Mouse (Mus musculus) layer of hippocampus, postnatal 14 days (tissue): Measurements from ENCODE around the gene Cd63. TPM values are rescaled to one million over a fixed set of nuclear protein-coding genes. Genes with fewer than 3 reads are reported as not detected.

ENCODE experiments used
- DNase-seq, 2 experiments: peaks; one replicate each; pipeline ENCODE4 v3.0.0; 2021 to 2022; ENCODE audit warnings: low spot score in 2 of 2, mixed read lengths in 1 of 2
- long read RNA-seq, 2 experiments: library from polyadenylated mRNA; stranded (forward); transcript quantifications; one replicate each; pipeline ENCODE4 v2.0.0; 2021
- total RNA-seq, 2 experiments: library from RNA; stranded (reverse); gene quantifications; 2 replicates each; pipeline ENCODE4 v1.2.3; 2021

The Cd63 gene
- total RNA-seq, result 10 to 100 TPM; 76.7 to 86.1 TPM
- long read RNA-seq, experiment 1, transcript Cd63-201 (8 exons, 1,063 nt), result major isoform, 47 of 49 reads
- long read RNA-seq, experiment 1, partial matches to known transcripts, result 2 of 49 reads
- long read RNA-seq, experiment 1, other reads (novel, unspliced or antisense), result 0 of 49 reads
- long read RNA-seq, experiment 2, transcript Cd63-201 (8 exons, 1,063 nt), result major isoform, 118 of 130 reads
- long read RNA-seq, experiment 2, partial matches to known transcripts, result 9 of 130 reads
- long read RNA-seq, experiment 2, other reads (novel, unspliced or antisense), result 3 of 130 reads

DNA sequence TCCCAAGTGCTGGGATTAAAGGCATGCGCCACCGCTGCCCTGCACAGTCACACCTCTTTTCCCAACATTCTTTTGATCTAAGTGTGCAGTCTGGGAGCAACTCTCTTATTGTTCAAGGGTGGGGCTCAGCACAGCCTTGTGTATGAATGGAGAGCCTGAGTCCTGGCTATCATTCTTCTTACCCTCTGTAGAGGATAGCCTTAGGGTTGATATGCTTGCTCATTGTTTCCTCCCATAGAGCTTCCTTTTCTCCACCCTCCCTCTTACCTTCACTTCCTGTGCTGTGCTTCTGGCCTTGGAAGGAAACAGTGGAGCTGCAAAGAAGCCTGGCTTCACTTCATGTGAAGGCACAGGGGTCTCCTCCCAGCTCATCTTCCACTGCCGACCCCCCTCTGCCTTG is at the start of gene Cd63:
TSS of gene Cd63 (plus strand) at position 292 of the 400 bp plus-strand sequence.
- no peak for DNase-seq

GRCm38 (mm10) chr10:128861176-128861575 is 39.6 kb upstream of the Cd63 start:
- DNase-seq, result no peak

GRCm38 (mm10) chr10:128866042-128866441 is 34.7 kb upstream of the Cd63 start:
- no peak for DNase-seq

GRCm38 (mm10) chr10:128866518-128866917 is 34.3 kb upstream of the Cd63 start:
- DNase-seq, result no peak

GRCm38 (mm10) chr10:128870341-128870740 is 30.4 kb upstream of the Cd63 start:
- no peak for DNase-seq

DNA sequence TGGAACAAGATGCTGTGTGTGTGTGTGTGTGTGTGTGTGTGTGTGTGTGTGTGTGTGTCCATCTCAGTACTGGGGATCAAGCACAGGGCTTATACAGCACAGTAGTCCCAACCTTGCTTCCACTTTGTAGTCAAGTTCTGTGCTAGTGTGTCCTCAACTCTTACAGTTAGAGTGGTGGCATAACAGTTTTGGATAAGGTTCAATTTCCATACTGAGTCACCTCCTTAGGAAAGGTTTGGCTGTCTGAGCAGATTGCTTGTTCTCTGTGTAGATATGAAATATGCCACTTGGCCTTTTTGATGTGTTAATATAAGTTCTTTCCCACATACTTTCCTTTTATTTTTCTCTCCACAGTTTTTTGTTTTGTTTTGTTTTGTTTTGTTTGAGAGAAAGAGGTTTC is 22.5 kb upstream of the Cd63 start:
- DNase-seq, result no peak

GRCm38 (mm10) chr10:128878811-128879210 is 22.0 kb upstream of the Cd63 start:
- no peak for DNase-seq

GRCm38 (mm10) chr10:128882067-128882466 is 18.7 kb upstream of the Cd63 start:
- no peak for DNase-seq

DNA sequence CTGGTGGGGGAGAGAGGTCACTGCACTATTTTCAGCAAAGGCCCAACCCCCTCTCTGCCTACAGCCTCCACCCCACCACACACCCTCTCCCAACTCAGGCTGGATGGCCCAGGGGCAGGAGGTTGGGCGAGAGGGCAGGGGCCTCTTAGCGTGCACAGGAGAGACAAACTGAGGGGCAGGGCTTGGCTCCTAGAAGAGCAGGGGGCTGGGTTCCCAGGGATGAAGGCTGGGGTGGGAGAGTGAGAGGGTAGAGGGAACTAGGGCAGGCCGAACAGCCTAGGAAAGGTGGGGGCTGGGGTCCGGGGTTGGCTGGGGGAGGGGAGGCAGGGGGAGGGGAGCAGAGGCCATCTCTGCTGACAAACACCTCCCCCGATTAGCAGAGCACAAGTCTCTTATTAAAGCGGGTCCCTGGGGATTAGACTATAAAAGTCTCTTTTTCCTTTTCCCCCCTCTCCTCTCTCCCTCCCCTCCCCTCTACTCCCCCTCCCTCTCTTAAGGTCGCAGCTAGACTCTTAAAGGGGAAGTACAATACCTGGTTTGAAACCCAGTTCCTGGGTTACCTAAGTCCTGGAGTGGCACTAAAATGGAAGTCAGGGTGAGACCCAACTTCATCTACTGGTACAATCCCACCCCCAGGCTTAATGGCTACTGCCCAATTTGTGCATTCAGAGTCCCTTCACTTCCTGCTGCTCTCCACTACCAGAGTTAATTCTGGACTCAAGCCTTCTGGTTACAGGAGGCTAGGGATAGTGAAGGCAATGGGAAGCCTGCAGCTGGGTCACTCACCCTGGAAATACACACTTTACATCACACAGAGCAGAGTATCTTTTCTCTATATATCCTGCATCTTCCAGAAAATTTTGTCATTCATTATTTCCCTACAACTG is 11.6 kb upstream of the Cd63 start:
- no peak for DNase-seq

DNA sequence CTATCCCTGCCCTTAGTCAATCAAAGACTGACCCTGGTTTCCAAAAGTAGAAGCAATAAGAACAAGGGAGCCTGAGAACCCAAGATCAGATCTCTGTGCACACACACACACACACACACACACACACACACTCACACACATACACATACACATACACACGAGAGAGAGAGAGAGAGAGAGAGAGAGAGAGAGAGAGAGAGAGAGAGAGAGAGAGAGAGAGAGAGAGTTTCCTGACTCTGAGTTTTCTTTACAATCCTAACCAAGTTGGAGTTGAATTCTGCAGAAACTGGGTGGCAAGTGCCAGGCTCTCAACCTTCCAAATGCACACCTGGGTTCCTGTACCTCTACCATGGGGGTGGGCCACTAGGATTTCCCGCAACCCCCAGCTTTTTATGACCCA is 10.9 kb upstream of the Cd63 start:
- no peak for DNase-seq

DNA sequence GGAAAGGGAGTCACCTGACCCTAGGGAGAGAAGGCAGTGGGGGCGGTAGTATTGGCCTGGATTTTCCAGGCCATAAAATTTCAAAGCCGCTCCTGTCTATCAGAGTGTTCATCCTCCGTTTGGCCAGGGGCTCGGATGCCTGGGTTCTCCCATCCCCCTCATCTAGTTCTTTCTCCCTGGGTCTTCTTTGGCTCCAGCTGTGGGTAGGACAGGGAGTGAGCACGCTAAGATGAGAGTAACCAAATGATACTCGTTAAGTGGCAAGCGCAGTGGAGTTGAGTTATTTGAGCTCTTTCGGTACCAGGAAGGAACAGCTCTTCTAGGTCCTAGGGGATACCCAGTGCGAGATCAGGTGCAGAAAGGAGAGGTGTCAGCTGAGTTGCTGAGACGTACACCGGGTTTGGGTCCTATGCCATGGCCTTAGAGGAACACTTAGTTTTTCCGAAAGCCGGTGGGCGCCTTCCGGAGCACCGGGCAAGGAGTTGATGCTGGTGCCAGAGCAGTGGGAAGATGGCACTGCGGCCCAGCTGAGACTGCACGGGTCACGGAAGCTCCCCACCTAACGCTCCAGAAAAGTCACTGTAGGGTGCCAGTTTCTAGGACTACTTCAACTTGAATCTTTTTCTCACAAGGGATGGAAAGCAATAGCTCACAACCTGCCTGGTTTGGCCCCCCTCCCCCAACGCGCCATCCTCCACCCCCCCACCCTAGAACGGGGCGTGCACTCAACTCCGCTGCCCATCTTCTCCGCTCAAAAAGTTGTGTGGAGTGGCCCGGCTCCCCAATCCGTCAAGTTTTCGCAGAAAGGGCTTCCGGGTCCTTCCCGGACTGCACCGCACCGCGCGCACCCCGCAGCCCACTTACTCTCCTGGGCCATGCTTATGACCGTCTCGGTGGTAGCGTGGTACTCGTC is 10.2 kb upstream of the Cd63 start:
- no peak for DNase-seq

DNA sequence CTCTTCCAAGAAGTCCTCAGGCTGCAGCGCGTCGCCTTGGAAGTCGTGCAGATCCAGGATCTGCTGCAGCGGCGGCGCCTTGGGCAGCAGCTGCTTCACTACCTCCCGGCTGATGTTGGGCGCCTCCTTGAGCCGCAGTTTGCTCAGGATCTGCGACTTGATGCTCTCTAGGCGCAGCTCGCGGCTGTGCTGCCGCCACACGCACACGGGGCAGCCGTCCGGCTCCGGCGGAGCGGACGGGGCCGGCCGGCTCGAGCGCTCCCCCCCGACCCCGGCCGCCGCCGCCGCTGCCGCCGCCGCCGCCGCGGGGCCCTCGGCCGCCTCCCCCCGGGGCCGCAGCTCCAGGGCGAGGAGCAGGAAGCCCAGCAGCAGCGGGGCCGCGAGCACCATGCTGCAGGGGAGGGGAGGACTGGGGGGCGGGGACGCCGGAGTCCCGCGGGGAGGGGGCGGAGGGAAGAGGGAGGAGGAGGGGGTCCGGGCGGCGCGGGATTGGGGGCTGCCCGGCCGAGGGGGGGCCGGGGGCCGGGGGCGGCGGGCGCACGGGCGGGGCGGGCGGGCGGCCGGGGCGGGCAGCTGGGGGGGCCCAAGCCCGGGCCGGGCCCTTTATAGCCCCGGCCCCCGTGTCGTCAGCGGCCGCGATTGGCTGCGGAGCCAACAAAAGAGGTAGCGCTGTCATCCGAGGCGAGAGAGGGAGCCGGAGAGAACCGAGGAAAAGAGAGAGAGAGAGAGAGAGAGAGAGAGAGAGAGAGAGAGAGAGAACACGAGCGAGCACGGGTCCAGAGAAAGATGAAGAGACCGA is 9.3 kb upstream of the Cd63 start, which contains the start of gene Gdf11:
TSS of gene Gdf11 (minus strand) at position 423 of the 799 bp plus-strand sequence.
- DNase-seq, result peak; percentile 64 to 75

DNA sequence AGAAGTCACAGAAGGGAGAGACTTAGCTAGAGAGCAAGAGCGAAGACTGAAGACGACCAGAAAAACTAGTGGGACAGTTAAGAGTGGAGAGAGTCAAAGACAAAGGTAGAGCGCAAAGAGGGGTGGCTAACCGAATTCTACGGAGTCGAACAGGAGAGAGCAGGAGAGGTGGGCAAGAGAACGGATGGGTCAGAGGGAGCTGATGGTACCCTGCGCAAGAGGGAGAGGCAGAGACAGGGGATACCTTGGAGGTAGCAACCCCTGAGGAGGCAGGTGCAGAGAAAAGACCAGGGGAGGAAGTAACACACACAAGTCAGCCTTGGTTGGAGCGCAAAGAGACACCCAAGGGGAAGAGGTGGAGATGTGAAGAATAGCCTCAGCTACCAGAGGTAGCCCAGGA is 8.5 kb upstream of the Cd63 start:
- DNase-seq, result no peak

DNA sequence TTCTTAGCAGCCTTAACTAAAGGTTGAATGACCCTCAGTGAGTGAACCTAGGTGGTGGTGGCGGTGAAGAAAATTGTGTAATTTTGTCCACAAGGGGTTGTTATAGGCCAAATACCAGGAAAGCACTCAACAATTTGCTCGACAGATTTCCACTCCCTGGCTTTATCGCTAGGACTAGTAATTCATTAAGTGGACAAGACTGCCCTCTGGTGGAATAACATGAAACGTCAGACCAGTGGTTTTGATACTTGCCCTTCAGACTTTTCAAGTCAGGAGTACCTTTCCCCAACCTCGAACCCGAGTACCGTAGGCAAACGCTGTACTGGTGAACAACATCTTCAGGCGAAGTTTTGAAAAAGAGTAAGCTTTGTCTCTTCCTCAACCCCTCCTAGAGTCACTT is 5.4 kb upstream of the Cd63 start:
- DNase-seq, result peak; percentile 84 to 94

GRCm38 (mm10) chr10:128895952-128896693 is 4.7 kb upstream of the Cd63 start:
- peak; percentile 64 to 80 for DNase-seq

- DNase-seq, result no peak
These were observed 4.0 kb upstream of the Cd63 start for GRCm38 (mm10) chr10:128896807-128897206.

DNA sequence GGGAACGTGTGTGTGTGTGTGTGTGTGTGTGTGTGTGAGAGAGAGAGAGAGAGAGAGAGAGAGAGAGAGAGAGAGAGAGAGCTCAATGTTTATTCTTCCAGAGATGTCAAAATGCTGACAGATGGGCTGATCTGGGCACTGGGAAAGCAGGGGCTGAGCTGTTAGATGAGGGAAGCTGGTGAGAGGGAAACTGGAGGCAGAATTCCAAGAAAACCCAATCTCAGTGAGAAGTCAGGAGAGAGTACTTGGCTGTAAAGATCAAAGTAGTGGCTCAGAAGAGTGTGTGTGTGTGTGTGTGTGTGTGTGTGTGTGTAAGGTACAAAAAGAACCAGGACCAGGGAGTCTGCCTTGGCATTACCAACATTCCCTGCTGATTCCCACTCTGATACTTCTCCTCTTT is 3.3 kb upstream of the Cd63 start:
- peak in 1 of 2 experiments; percentile 62 for DNase-seq

- no peak for DNase-seq
These were observed 864 bp upstream of the Cd63 start for GRCm38 (mm10) chr10:128899759-128900490.

- no peak for DNase-seq
These were observed 620 bp downstream of the Cd63 start for GRCm38 (mm10) chr10:128901409-128901808.
